Mouse (Mus musculus) testis, adult 2 months (tissue): ENCODE measurements at regions not wholly inside any gene's neighbourhood (a gene's known extent, or its start where the extent isn't known, plus 50 kb on each side); places are given as distances from the start of the nearest gene placed in this dataset.

Experiments
- CTCF ChIP-seq: fragments of 200-500 bp; IDR thresholded peaks from 2 replicates; pipeline ENCODE4 v1.5.1; 2012; ENCODE audit warnings: low read depth, mild to moderate bottlenecking, inconsistent platforms, low read length, moderate library complexity; ENCODE audit not compliant: control insufficient read depth, insufficient read depth, insufficient replicate concordance
- POLR2A ChIP-seq: fragments of 200-500 bp; IDR thresholded peaks from 2 replicates; pipeline ENCODE4 v1.6.1; 2012; ENCODE audit warnings: low read depth, mild to moderate bottlenecking, inconsistent platforms, low read length, moderate library complexity; ENCODE audit not compliant: control insufficient read depth

- no peak for TF ChIP-seq CTCF
- no peak for TF ChIP-seq POLR2A
Measured at GRCm38 (mm10) chr10:98864384-98864783, 49.8 kb upstream of the Atp2b1 start.
